Mouse (Mus musculus) kidney, embryonic 15.5 days (tissue): ENCODE measurements around the gene Chadl. TPM values are rescaled to one million over a fixed set of nuclear protein-coding genes. Genes with fewer than 3 reads are reported as not detected.

ENCODE experiments used
- ATAC-seq: fragments of 200-750 bp; cut with Nextera tagmentation; replicated peaks from 2 replicates; pipeline ENCODE4 v1.8.0; 2017; ENCODE audit warnings: moderate TSS enrichment; ENCODE audit not compliant: low FRiP score
- H3K27ac ChIP-seq: fragments of 300-500 bp; sonication (generic); 2 replicates; pipeline ENCODE4 v1.5.1; 2015; ENCODE audit warnings: mild to moderate bottlenecking, inconsistent platforms
- H3K27me3 ChIP-seq: fragments of 300-500 bp; sonication (generic); 2 replicates; pipeline ENCODE4 v1.6.1; 2015; ENCODE audit warnings: inconsistent platforms
- H3K36me3 ChIP-seq: fragments of 300-500 bp; sonication (generic); 2 replicates; pipeline ENCODE4 v1.6.1; 2015; ENCODE audit warnings: inconsistent platforms
- H3K4me1 ChIP-seq: fragments of 300-500 bp; sonication (generic); 2 replicates; pipeline ENCODE4 v1.6.1; 2015; ENCODE audit warnings: inconsistent platforms
- H3K4me2 ChIP-seq: fragments of 300-500 bp; sonication (generic); 2 replicates; pipeline ENCODE4 v1.6.1; 2015; ENCODE audit warnings: moderate library complexity, mild to moderate bottlenecking, inconsistent platforms
- H3K4me3 ChIP-seq: fragments of 300-500 bp; sonication (generic); replicated peaks from 2 replicates; pipeline ENCODE4 v1.5.1; 2015; ENCODE audit warnings: mild to moderate bottlenecking, inconsistent platforms
- H3K9ac ChIP-seq: fragments of 300-500 bp; sonication (generic); 2 replicates; pipeline ENCODE4 v1.6.1; 2015; ENCODE audit warnings: mild to moderate bottlenecking, inconsistent platforms
- H3K9me3 ChIP-seq: fragments of 300-500 bp; sonication (generic); replicated peaks from 2 replicates; pipeline ENCODE4 v1.6.1; 2016; ENCODE audit warnings: inconsistent platforms
- WGBS: fragments of 180-500 bp; shearing (Covaris S2); methylation state at CpG from one replicate; pipeline ENCODE4 v1.1.7; 2015; ENCODE audit warnings: mixed read lengths; 5-methylcytosine and 5-hydroxymethylcytosine counted together
- polyA plus RNA-seq: library from polyadenylated mRNA; unstranded; fragments of >200 nt; fragmentation: Nextera tagmentation; extraction: Ambion mirVana; gene quantifications from 2 replicates; pipeline ENCODE4 v1.2.1, GENCODE M21; 2015

The Chadl gene
- polyA plus RNA-seq, 1 experiment from 2014 or later: 5.2 TPM

DNA sequence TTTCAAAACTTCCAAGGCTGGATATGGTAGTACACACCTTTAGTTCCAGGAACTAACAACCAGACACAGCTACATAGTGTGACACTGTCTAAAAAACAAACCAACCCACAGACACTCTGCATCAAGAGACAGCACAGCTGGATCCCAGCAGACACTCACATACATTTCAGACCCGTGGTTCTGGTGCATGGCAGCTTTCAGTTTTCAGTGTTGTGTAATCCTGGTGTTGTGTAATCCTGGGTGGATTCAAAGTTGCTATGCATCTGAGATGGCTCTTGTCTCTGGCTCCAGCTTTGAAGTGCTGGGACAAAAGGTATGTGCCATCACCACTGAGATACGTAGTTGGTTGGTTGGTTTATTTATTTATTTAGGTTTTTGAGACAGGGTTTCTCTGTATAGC, 1.4 kb upstream of the Chadl start:
- H3K4me1 ChIP-seq: peaks cover 20% of the 10 kb centered on the region
- no peak for ATAC-seq
- no peak overlapping the region for H3K4me3 ChIP-seq
- H3K27ac ChIP-seq: no peak overlapping the region
- 71% methylated on average over 2 of the region's 2 CpGs for WGBS
- H3K9me3 ChIP-seq: no peaks in the 10 kb centered on the region
- peaks cover 32% of the 10 kb centered on the region for H3K27me3 ChIP-seq
- H3K36me3 ChIP-seq: peaks cover 12% of the 10 kb centered on the region
- no peak overlapping the region for H3K4me2 ChIP-seq
- no peak overlapping the region for H3K9ac ChIP-seq

DNA sequence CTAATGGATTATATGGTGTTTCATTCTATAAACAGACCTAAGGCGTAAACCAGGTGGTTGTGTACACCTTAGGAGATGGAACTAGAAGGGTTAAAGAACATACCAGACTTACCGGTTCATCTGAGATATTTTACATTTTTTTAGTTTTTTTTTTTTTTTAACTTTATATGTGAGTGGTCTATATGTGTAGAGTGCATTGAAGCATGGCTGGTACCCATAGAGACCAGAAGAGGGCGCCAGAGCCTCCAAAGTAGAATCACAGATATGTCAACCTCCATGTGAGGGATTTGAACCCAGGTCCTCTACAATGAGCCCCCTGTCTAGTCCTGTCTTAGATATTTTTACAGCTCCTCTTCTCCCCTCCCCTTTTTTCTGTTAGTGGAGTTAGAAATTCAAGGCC, 760 bp upstream of the Chadl start:
- WGBS: 50% methylated on average over 3 of the region's 3 CpGs
- no peaks in the 10 kb centered on the region for H3K9me3 ChIP-seq
- no peak for ATAC-seq
- no peak overlapping the region for H3K4me3 ChIP-seq
- no peak overlapping the region for H3K4me2 ChIP-seq
- H3K27me3 ChIP-seq: peaks cover 39% of the 10 kb centered on the region
- peaks cover 5% of the 10 kb centered on the region; the same call in 1 of the 2 replicates for H3K36me3 ChIP-seq
- no peak overlapping the region for H3K27ac ChIP-seq
- peaks cover 26% of the 10 kb centered on the region for H3K4me1 ChIP-seq
- no peak overlapping the region for H3K9ac ChIP-seq

DNA sequence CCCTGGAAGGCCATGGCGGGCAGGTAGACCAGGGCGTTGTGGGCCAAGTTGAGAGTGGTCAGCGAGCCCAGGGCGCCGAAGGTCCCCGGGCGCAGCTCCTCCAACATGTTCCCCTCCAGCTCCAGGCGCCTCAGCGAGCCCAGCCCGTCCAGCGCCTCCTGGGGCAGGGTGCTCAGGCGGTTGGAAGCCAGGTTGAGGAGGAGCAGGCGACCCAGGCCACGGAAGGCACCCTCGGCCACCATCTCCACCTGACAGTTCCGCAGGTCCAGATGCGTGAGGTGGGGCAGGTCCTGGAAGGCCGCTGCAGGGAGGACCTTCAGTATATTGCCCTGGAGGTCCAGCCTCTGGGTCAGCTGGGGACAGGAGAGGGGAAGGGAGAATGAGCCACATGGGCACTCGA, 2.2 kb downstream of the Chadl start:
- WGBS: 34% methylated on average over 19 of the region's 19 CpGs
- Histone ChIP-seq H3K27ac (no peak overlapping the region), H3K4me3 (peak overlapping the region; percentile 59), H3K9ac (peak overlapping the region; percentile 66), H3K4me2 (peak overlapping the region; percentile 98), H3K27me3 (peaks cover 53% of the 10 kb centered on the region), H3K9me3 (no peaks in the 10 kb centered on the region), H3K4me1 (peaks cover 27% of the 10 kb centered on the region), H3K36me3 (no peaks in the 10 kb centered on the region)
- no peak; the same call in 1 of the 2 replicates for ATAC-seq

DNA sequence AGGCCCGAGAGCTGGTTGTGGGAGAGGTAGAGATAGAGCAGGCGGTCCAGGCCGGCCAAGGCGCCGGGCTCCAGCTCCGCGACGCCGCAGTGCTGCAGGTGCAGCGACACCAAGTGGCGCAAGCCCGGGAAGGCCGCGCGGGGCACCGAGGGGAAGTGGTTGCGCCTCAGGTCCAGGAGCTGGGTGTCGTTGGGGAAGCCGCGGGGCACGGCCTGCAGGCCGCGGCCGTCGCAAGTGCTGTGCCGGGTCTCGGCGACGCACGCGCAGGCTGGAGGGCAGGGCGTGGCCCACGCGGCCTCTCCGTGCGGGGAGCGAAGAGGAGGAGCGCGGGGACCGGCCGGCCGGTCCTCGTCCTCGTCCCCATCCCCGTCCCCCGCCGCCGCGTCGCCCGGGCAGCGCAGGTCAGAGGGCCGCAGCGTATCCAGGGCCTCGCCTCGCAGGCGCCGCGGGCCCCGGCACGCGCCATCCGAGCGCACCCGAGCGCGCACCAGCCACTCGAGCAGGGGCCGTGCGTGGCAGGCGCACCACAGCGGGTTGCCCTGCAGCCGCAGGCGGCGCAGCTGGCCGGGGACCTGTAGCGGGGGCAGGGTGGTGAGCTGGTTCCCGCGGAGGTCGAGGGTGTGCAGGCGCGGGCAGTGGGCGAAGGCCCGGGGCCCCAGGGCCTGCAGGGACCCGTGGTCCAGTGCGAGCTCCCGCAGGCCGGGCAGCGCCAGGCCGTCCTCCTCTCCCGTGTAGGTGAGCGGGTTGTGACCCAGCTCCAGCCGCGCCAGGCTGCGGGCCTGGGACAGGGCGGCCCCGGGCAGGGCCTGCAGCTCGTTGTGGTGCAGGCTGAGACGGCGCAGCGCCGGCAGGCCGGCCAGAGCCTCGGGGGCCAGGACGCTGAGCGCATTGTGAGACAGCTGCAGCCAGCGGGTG, 2.9 kb downstream of the Chadl start:
- Histone ChIP-seq H3K36me3 (no peaks in the 10 kb centered on the region), H3K9ac (peak overlapping the region; percentile 66), H3K4me3 (peak overlapping the region; percentile 59), H3K27me3 (peaks cover 53% of the 10 kb centered on the region), H3K4me1 (peaks cover 27% of the 10 kb centered on the region), H3K4me2 (peak overlapping the region; percentile 98), H3K9me3 (no peaks in the 10 kb centered on the region), H3K27ac (0 out of 2 replicates have a peak overlapping the region, but pooled peaks have one; percentile 45)
- under 1% methylated on average over 90 of the region's 107 CpGs for WGBS
- peak; percentile 83 for ATAC-seq

DNA sequence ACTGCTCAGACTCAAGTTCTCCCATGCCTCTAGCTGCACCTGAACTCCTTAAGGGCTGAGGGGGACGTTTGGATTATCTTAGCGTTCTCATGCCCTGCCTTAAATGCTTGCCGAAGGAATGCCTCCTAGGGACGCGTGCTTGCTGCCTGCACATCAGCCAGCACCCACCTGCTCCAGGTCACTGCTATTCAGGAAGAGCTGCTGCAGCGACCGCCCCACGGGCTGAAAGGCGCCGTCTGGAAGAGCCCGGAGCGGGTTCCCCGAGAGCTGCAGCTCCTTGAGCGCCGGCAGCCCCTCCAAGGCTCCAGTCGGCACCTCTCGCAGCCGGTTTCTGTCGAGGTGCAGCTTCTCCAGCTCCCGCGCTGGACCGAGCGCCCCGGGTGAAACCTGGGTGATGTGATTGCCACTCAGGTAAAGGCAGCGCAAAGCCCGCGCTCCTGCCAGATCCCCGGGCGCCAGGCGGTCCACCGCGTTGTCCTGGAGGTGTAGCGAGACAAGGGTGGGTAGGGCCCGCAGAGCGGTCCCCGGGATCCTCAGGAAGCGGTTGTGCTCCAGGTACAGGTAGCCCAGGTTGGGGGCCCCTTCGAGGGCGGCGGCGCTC, 3.6 kb downstream of the Chadl start:
- H3K36me3 ChIP-seq: peaks cover 7% of the 10 kb centered on the region; the same call in 1 of the 2 replicates
- no peaks in the 10 kb centered on the region for H3K9me3 ChIP-seq
- peaks cover 27% of the 10 kb centered on the region for H3K4me1 ChIP-seq
- H3K27me3 ChIP-seq: peaks cover 53% of the 10 kb centered on the region
- peak overlapping the region; percentile 98 for H3K4me2 ChIP-seq
- H3K9ac ChIP-seq: peak overlapping the region; percentile 66
- peak overlapping the region; percentile 59 for H3K4me3 ChIP-seq
- peak; percentile 18; the same call in 1 of the 2 replicates for ATAC-seq
- 3% methylated on average over 41 of the region's 41 CpGs for WGBS
- no peak overlapping the region for H3K27ac ChIP-seq

DNA sequence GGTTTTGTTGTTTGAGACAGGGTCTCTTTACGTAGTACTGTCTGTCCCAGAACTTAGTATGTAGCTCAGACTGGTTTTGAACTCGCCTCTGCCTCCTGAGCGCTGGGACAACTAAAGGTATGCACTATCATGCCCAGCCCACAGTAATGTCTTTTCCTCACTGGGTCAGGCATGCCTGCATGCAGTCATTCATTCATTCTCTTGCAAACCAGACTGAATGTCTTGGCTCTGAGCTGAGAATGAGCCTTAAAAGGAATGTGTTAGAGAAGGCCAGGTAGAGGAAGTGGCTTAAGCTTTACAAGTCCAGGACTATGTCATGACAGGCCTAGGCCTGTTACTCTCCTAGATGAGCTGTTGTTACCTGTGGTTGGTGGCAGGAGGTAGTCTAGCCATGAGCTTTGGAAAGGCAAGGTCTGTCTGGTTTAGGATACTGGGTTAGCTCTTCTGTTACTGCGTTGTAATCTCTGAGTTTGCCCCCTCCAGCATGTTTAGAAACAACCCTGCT, 16.7 kb downstream of the Chadl start:
- WGBS: 91% methylated on average over 4 of the region's 4 CpGs
- Histone ChIP-seq H3K27me3 (no peaks in the 10 kb centered on the region), H3K27ac (no peak overlapping the region), H3K4me2 (no peak overlapping the region), H3K36me3 (peaks cover 87% of the 10 kb centered on the region), H3K9ac (no peak overlapping the region), H3K9me3 (no peaks in the 10 kb centered on the region), H3K4me1 (no peaks in the 10 kb centered on the region), H3K4me3 (no peak overlapping the region)
- ATAC-seq: no peak

DNA sequence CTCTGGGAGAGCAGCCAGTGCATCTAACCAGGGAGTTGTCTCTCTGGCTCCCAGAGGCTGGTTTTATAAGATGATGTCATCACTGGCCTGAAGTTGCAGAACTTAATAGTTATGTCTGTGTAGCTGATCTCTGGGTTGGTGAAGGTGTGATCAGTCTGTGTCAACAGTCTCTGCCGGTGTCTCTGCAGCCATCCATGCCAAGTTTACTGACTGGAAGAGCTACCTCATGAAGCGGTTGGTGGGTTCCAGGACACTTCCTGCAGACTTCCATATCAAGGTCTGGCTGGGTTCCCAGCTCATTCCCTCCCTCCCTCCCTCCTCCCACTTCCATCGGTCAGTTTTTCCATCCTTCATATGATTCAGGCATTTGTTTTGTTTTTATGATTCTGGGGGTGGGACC, 20.4 kb downstream of the Chadl start:
- Histone ChIP-seq H3K9ac (no peak overlapping the region), H3K27ac (no peak overlapping the region), H3K9me3 (no peaks in the 10 kb centered on the region), H3K4me3 (no peak overlapping the region), H3K27me3 (no peaks in the 10 kb centered on the region), H3K36me3 (peaks cover 73% of the 10 kb centered on the region), H3K4me2 (no peak overlapping the region), H3K4me1 (no peaks in the 10 kb centered on the region)
- no peak for ATAC-seq
- 84% methylated on average over 3 of the region's 3 CpGs for WGBS

DNA sequence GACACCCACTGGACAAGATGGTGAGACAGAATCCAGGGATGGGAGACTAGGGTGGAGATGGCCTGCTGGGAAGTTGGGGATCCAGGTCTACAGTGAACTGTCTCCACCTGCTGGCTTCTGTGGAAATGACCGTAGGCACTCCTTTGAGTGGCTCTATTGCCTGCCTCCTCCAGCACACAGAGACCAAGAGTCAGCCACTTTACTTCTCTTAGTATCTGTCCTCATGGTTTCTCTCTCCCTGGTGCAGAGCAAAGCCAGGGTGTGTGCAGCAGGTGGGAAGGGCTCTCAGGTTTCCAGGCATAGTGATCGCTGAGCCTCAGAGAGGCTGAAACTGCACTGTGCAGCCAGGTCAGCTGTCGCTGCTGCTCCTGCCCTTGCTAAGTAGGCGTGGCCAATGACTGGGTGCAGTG, 26.9 kb downstream of the Chadl start:
- Histone ChIP-seq H3K9me3 (no peaks in the 10 kb centered on the region), H3K4me3 (no peak overlapping the region), H3K4me2 (no peak overlapping the region), H3K27me3 (no peaks in the 10 kb centered on the region), H3K4me1 (no peaks in the 10 kb centered on the region; the same call in 1 of the 2 replicates), H3K27ac (no peak overlapping the region), H3K36me3 (peaks cover 67% of the 10 kb centered on the region), H3K9ac (no peak overlapping the region)
- 64% methylated on average over 4 of the region's 4 CpGs for WGBS
- peak; percentile 52 for ATAC-seq

DNA sequence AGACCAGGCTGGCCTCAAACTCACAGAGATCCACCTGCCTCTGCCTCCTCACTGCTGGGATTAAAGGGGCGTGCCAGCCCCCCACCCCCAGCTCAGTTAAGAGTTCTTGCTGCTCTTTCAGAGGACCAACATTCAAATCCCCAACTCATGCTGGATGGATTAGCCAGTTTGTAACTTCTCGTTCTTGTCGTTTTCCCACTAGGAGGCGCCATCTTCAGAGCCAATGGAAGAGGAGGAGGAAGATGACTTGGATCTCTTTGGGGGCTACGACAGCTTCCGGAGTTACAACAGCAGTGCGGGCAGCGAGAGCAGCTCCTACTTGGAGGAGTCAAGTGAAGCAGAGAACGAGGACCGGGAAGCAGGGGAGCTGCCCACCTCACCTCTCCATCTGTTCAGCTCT, 30.1 kb downstream of the Chadl start:
- no peak overlapping the region for H3K27ac ChIP-seq
- no peak overlapping the region for H3K9ac ChIP-seq
- H3K4me3 ChIP-seq: no peak overlapping the region
- H3K27me3 ChIP-seq: no peaks in the 10 kb centered on the region
- 87% methylated on average over 10 of the region's 10 CpGs for WGBS
- peaks cover 8% of the 10 kb centered on the region for H3K4me1 ChIP-seq
- no peak overlapping the region for H3K4me2 ChIP-seq
- H3K36me3 ChIP-seq: peaks cover 45% of the 10 kb centered on the region
- no peaks in the 10 kb centered on the region for H3K9me3 ChIP-seq
- no peak for ATAC-seq

DNA sequence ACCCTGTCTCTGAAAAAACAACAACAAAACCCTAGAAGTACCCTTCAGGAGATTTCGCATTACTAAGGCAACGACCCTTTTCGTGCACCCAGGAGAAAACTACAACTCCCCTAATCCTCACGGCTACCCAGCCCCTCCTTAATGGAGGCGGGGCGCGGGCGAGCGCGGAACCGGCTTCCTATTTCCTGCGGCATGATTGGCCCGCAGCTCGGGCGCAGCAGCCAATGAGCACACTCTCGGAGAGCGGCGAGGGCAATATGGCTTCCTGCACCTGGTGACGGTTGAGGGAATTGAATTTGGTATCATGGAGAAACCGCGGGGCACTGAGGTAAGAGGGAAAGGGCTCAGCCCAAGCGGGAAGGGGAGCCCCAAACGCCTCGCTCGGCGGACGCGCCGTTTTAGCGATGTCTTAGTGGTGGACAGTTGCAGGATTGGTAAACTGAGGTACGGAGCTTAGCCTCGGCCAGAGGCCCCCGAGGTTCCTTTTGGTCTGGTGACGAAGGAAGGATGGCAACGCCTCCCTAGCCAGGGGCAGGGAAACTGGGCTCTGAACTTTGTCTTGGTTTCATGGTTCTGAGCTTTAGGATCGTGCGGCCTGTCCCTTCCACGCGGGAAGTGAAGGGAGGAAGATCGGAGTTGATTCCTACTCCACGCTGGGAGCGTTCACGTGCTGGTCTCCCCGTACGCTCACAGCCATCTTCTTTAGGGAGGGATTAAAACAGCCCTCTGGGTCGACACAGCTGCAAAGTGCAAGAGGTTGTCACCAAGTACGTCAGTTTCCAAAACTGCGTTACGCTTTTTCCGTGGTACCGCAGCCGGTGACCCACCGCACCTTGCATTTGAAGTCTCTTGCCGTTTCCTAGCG, 33.2 kb downstream of the Chadl start, which contains the start of gene L3mbtl2:
TSS of gene L3mbtl2 (plus strand) at position 193 of the 865 bp plus-strand sequence.
- no peak within 1 kb of the TSS; the same call in 1 of the 2 replicates for H3K27ac ChIP-seq
- WGBS: under 1% methylated on average over 55 of the region's 55 CpGs
- peak; percentile 98 for ATAC-seq

DNA sequence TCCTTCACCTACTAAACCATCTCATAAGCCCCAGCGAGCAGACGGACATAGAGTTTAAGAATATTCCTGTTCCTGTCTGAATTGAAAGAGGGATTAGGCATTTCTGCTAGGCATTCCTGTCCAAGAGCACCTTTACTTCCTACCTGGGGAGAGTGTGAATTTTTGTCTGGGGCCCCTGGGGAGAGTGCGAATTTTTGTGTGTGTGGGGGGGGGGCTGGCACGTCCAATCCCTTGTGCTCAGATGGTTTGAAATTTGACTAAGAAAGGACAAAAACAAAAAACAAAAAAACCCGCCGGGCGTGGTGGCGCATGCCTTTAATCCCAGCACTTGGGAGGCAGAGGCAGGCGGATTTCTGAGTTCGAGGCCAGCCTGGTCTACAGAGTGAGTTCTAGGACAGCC, 33.8 kb downstream of the Chadl start:
- Histone ChIP-seq H3K4me1 (peaks cover 8% of the 10 kb centered on the region), H3K27ac (no peak overlapping the region), H3K4me3 (peak overlapping the region; percentile 60), H3K9ac (no peak overlapping the region), H3K4me2 (peak overlapping the region; percentile 78), H3K27me3 (no peaks in the 10 kb centered on the region), H3K36me3 (peaks cover 15% of the 10 kb centered on the region), H3K9me3 (no peaks in the 10 kb centered on the region)
- WGBS: 65% methylated on average over 10 of the region's 10 CpGs
- ATAC-seq: no peak

More for the DNA sequence above, 33.2 kb downstream of the Chadl start, which contains the start of gene L3mbtl2:
- Histone ChIP-seq H3K27me3 (no peaks in the 10 kb centered on the region), H3K36me3 (peaks cover 22% of the 10 kb centered on the region), H3K9ac (peak within 1 kb of the TSS; percentile 68), H3K4me2 (peak within 1 kb of the TSS; percentile 78), H3K4me3 (peak within 1 kb of the TSS; percentile 60), H3K4me1 (peaks cover 8% of the 10 kb centered on the region), H3K9me3 (no peaks in the 10 kb centered on the region)
